Mouse (Mus musculus): ENCODE data around the gene Tnni1.

Tnni1 gene

GRCm38 (mm10) chr1:135844481-135844880 is 65.2 kb downstream of the Tnni1 start:
- DNase-seq (ENCODE audit: low read depth) = no peak

- DNase-seq (ENCODE audit: low read depth) = no peak
These were observed 67.4 kb downstream of the Tnni1 start for GRCm38 (mm10) chr1:135846632-135847031.

DNA sequence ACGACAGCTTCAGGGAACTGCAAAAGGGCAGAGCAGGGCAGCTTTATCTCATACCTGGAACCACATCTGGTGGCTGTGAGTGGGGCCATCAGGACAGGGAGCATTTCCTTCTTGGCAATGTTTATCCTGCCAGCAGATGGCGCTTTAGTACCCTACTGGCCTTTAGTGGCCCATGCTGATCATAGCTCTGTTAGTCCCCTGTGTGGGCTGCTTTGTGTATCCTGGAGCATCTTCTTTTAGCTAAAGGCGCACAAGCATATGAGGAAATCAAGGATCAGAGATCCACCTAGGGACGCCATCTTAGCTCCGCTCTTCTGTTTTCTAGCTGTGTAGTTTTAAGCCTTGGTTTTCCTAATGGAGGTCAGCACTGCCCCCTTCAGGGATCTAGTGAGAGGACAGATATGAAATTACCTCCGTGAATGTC is 67.9 kb downstream of the Tnni1 start:
- no peak for DNase-seq (ENCODE audit: low read depth)

DNA sequence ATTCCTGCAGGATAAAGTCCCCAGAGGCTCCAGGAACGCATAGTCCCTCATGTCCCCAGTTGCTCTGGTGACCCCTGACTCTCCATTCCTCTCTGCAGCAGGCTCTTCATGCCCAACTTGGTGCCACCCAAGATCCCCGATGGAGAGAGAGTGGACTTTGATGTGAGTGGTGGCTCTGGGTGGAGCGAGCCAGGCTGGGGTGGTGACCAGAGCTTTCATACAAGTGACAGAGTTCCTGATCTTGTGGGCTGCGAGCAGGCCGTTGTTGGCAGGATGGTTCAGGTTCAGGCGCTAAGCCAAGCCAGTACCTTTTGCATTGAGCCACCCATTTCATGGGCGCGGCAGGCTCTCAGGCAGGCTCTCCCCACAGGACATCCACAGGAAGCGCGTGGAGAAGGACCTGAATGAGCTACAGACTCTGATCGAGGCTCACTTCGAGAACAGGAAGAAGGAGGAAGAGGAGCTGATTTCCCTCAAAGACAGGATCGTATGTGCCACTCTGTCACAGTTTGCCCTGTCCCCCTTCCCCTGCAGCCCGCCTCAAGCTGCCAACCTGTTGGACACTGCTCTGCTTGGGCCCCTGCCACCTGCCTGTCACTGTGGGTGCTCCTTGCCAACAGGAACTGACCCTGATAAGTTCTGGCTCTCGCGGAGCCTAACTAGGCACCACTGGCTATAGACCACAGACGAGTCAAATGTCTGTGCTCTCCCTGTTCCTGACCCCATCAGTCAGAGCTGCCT is 68.5 kb downstream of the Tnni1 start:
- DNase-seq (ENCODE audit: low read depth) = no peak

- no peak for DNase-seq (ENCODE audit: low read depth)
These were observed 71.7 kb downstream of the Tnni1 start for GRCm38 (mm10) chr1:135850722-135851512.

- DNase-seq (ENCODE audit: low read depth) = peak; percentile 92
These were observed 73.0 kb downstream of the Tnni1 start for GRCm38 (mm10) chr1:135852044-135852756.

GRCm38 (mm10) chr1:135853200-135853599 is 74.0 kb downstream of the Tnni1 start:
- no peak for DNase-seq (ENCODE audit: low read depth)

DNA sequence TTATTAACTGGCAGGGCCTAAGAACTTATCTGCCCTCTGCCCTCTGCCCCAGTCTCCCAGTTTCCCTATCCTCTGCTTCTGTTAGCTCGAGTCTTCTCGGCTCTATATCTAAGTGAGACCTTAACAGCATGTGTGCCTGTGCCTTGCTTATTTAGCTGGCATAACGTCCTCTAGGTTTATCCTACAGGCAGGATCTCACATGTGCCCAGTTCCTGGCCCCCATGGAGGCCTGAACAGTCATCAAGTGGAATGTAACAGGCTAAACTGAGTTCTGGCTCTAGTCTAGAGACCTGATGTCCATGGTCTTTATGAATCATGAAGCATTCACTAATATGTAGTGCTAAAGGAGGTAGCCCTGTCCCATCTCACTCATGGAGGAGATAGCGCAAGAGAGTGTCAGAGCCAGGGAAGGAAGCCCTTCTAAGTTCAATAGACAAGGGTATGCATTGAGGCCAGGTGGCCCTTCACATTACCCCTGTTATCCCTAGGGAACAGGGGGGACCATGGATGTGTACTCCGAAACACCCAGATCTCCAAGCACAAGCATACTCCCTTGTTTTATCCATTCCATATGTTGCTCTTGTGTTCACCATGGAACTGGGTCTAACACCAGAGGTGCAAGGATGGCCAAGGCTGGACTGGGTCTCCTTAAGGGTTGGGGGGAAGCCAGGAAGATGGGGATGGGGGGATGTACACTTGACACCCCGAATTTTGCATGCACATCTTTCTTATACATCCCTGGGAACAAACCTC is 75.5 kb downstream of the Tnni1 start:
- no peak for DNase-seq (ENCODE audit: low read depth)

- no peak for DNase-seq (ENCODE audit: low read depth)
These were observed 76.1 kb downstream of the Tnni1 start for GRCm38 (mm10) chr1:135855344-135855687.

DNA sequence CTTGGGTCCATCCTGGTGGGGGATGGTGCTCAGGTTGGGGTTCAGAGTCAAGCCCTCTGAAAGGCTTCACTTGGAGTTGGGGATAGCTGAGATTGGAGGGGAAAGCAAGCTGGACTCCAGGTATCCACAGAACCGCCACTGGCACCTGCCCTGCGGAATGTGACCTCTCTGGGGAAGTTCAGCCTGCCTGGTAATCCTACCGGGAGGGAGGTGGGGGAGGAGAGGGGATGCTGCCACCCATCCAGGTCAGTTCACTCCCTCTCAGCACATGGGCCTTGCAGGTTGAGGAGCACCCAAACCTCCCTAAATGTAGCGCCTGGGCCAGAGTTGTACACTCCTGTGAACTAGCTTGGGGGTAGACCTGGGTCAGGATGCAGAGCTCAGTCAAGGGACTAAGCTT is 76.8 kb downstream of the Tnni1 start:
- no peak for DNase-seq (ENCODE audit: low read depth)

GRCm38 (mm10) chr1:135857137-135857775 is 78.0 kb downstream of the Tnni1 start:
- no peak for DNase-seq (ENCODE audit: low read depth)

GRCm38 (mm10) chr1:135858533-135858932 is 79.3 kb downstream of the Tnni1 start:
- no peak for DNase-seq (ENCODE audit: low read depth)
